Mouse (Mus musculus) ovary, postnatal 36 days (tissue): Measurements from ENCODE around the gene Ldha.
"Not testable (repeated sequence)": the region's sequence is repeated elsewhere in the genome, so short reads cannot be mapped to it uniquely, and the experiment has no call there.

Experiments
- DNase-seq: peaks from one replicate; pipeline ENCODE4 v3.0.0; 2022; ENCODE audit warnings: low spot score, mixed read lengths

Ldha gene

DNA sequence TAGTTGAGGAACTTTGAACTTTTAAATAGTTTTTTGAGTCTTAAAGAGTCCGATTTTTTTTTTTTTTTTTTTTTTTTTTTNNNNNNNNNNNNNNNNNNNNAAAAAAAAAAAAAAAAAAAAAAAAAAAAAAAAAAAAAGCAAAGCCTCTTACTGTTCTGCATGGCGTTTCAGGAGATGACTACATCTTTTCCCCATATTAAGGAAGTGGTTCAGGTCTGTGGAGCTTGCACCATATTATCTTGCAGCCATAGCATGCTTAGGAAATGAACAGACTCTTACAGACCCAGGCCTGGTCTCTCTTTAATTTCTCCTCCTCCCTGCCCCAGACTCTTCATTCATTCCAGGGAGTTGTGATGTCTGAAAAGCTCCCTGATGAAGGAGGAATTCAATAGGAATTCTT is 39.7 kb downstream of the Ldha start:
- DNase-seq, result no peak

GRCm38 (mm10) chr7:46881941-46882340 is 40.7 kb downstream of the Ldha start:
- DNase-seq, result not testable (repeated sequence)

GRCm38 (mm10) chr7:46883304-46883703 is 42.0 kb downstream of the Ldha start:
- no peak for DNase-seq

DNA sequence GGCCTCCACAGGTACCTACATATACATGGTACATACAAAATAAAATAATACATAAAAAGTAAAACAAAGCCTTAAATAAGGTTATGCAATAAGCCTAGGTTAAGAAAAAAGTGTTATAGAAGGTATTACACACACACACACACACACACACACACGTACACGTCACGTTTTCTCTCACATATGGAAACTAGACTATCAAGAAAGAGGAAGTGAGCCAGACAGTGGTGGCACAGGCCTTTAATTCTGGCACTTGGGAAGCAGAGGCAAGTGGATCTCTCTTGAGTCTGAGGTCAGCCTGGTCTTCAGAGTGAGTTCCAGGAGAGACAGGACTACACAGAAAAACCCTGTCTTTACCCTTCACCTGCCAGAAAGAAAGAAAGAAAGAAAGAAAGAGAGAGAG is 54.2 kb downstream of the Ldha start:
- DNase-seq, result no peak

- no peak for DNase-seq
These were observed 58.1 kb downstream of the Ldha start for GRCm38 (mm10) chr7:46899343-46899742.
